Mouse (Mus musculus) left cerebral cortex, postnatal 14 days (tissue): Measurements from ENCODE around the gene Pih1d1. TPM values are rescaled to one million over a fixed set of nuclear protein-coding genes. Genes with fewer than 3 reads are reported as not detected.
"Not testable (repeated sequence)": the region's sequence is repeated elsewhere in the genome, so short reads cannot be mapped to it uniquely, and the experiment has no call there.

Source experiments
- DNase-seq, 2 experiments: peaks; one replicate each; pipeline ENCODE4 v3.0.0; 2021 to 2022; ENCODE audit warnings: low spot score in 2 of 2, mixed read lengths in 1 of 2
- intact Hi-C: fragments of 180-260 bp; cut with DNase I; formaldehyde crosslinking; loops from one replicate; pipeline ENCODE4 v1.15.1; 2025
- long read RNA-seq, 2 experiments: library from polyadenylated mRNA; stranded (forward); transcript quantifications; one replicate each; pipeline ENCODE4 v2.0.0; 2021
- total RNA-seq, 2 experiments: library from RNA; stranded (reverse); gene quantifications; 2 replicates each; pipeline ENCODE4 v1.2.3; 2021

The Pih1d1 gene
- total RNA-seq: 10 to 100 TPM; 46.9 to 48.4 TPM
- long read RNA-seq, experiment 1, transcript Pih1d1-201 (10 exons, 1,185 nt): major isoform, 9 of 23 reads
- long read RNA-seq, experiment 1, partial matches to known transcripts: 6 of 23 reads
- long read RNA-seq, experiment 1, other reads (novel, unspliced or antisense): 3 of 23 reads
- long read RNA-seq, experiment 2, transcript Pih1d1-201 (10 exons, 1,185 nt): major isoform, 13 of 34 reads
- long read RNA-seq, experiment 2, partial matches to known transcripts: 14 of 34 reads
- long read RNA-seq, experiment 2, other reads (novel, unspliced or antisense): 3 of 34 reads

- peak; percentile 97 to 98 for DNase-seq
- intact Hi-C loops: no loop called here
Observed at GRCm38 (mm10) chr7:45154096-45154992, at the start of gene Pih1d1, which contains the start of gene Aldh16a1. Gene Pih1d1 (plus strand): TSS chr7:45154303. Gene Aldh16a1 (minus strand): TSS chr7:45154584.

- intact Hi-C loops: loop anchor here (5.0 kb wide), 1 partner anchor 33 kb away; no protein-coding TSS in a partner anchor
- no peak for DNase-seq
Observed at GRCm38 (mm10) chr7:45104941-45105340, 49.2 kb upstream of the Pih1d1 start.

GRCm38 (mm10) chr7:45105491-45105890, 48.6 kb upstream of the Pih1d1 start:
- no peak for DNase-seq
- intact Hi-C loops: loop anchor here (5.0 kb wide), 1 partner anchor 33 kb away; no protein-coding TSS in a partner anchor

- DNase-seq: no peak
- intact Hi-C loops: loop anchor here (5.0 kb wide), 1 partner anchor 34 kb away; no protein-coding TSS in a partner anchor
Observed at GRCm38 (mm10) chr7:45106441-45106840, 47.7 kb upstream of the Pih1d1 start.

- DNase-seq: no peak
- intact Hi-C loops: loop anchor here (5.0 kb wide), 1 partner anchor 35 kb away; no protein-coding TSS in a partner anchor
Observed at GRCm38 (mm10) chr7:45107052-45107645, 47.0 kb upstream of the Pih1d1 start.

- intact Hi-C loops, DNase-seq: not testable (repeated sequence)
Observed at GRCm38 (mm10) chr7:45110089-45110488, 44.0 kb upstream of the Pih1d1 start.

- DNase-seq: no peak
- intact Hi-C loops: no loop called here
Observed at GRCm38 (mm10) chr7:45111940-45112339, 42.2 kb upstream of the Pih1d1 start.

GRCm38 (mm10) chr7:45112529-45112928, 41.6 kb upstream of the Pih1d1 start:
- no peak for DNase-seq
- intact Hi-C loops: no loop called here

- intact Hi-C loops: no loop called here
- no peak for DNase-seq
Observed at GRCm38 (mm10) chr7:45113476-45113875, 40.6 kb upstream of the Pih1d1 start.

- intact Hi-C loops: no loop called here
- no peak for DNase-seq
Observed at GRCm38 (mm10) chr7:45117566-45117965, 36.5 kb upstream of the Pih1d1 start.

GRCm38 (mm10) chr7:45118336-45118735, 35.8 kb upstream of the Pih1d1 start:
- no peak for DNase-seq
- intact Hi-C loops: no loop called here

- intact Hi-C loops: loop anchor here (5.0 kb wide), 1 partner anchor 38 kb away; no protein-coding TSS in a partner anchor
- DNase-seq: no peak
Observed at GRCm38 (mm10) chr7:45119780-45120709, 34.1 kb upstream of the Pih1d1 start.

GRCm38 (mm10) chr7:45121404-45121803, 32.7 kb upstream of the Pih1d1 start:
- intact Hi-C loops: loop anchor here (5.0 kb wide), 1 partner anchor 39 kb away; no protein-coding TSS in a partner anchor
- DNase-seq: no peak

GRCm38 (mm10) chr7:45121966-45122365, 32.1 kb upstream of the Pih1d1 start:
- DNase-seq: no peak
- intact Hi-C loops: loop anchor here (5.0 kb wide), 1 partner anchor 40 kb away; no protein-coding TSS in a partner anchor

GRCm38 (mm10) chr7:45122561-45123185, 31.4 kb upstream of the Pih1d1 start:
- intact Hi-C loops: loop anchor here (5.0 kb wide), 1 partner anchor 40 kb away; no protein-coding TSS in a partner anchor

GRCm38 (mm10) chr7:45123186-45123570, 30.9 kb upstream of the Pih1d1 start:
- DNase-seq: no peak
- intact Hi-C loops: loop anchor here (5.0 kb wide), 1 partner anchor 41 kb away; no protein-coding TSS in a partner anchor

More at GRCm38 (mm10) chr7:45122561-45123185, 31.4 kb upstream of the Pih1d1 start:
- no peak for DNase-seq

GRCm38 (mm10) chr7:45124224-45125143, 29.6 kb upstream of the Pih1d1 start, which contains the start of gene Rps11:
Gene Rps11 (minus strand): TSS chr7:45124439.
- peak; percentile 99 for DNase-seq
- intact Hi-C loops: loop anchor here (5.0 kb wide), 1 partner anchor 42 kb away; no protein-coding TSS in a partner anchor
